Mouse (Mus musculus): ENCODE results near the gene Herc2.

- peak; percentile 22; the same call in 1 of the 2 replicates for TF ChIP-seq CTCF (IDR thresholded peaks at IDR 0.05)
- TF ChIP-seq POLR2A (IDR thresholded peaks at IDR 0.05; ENCODE audit: insufficient read depth, low read depth, low read length), result peak; percentile 87
- TF ChIP-seq EP300 (IDR thresholded peaks at IDR 0.05; ENCODE audit: insufficient read depth, low read depth, low read length), result no peak
Measured at GRCm38 (mm10) chr7:56049831-56050321, at the start of gene Herc2.

All from heart, adult 2 months (tissue).